Mouse (Mus musculus) embryonic facial prominence, embryonic 14.5 days (tissue): ENCODE results near the gene Znhit6. TPM values are rescaled to one million over a fixed set of nuclear protein-coding genes. Genes with fewer than 3 reads are reported as not detected.
A peak's percentile ranks its signal among the peaks of the same experiment; 100 is the strongest.

Experiments
- ATAC-seq: fragments of 200-750 bp; cut with Nextera tagmentation; 2 replicates; pipeline ENCODE4 v1.8.0; 2017; ENCODE audit warnings: low read depth, moderate number of reproducible peaks, moderate TSS enrichment
- DNase-seq: peaks from one replicate; pipeline ENCODE4 v3.0.0-alpha.2; 2015; ENCODE audit warnings: low spot score
- H3K27ac ChIP-seq: fragments of 300-500 bp; sonication (generic); replicated peaks from 2 replicates; pipeline ENCODE4 v1.5.1; 2014; ENCODE audit warnings: low read depth, mild to moderate bottlenecking, low read length, moderate library complexity
- H3K27me3 ChIP-seq: fragments of 300-500 bp; sonication (generic); replicated peaks from 2 replicates; pipeline ENCODE4 v1.6.1; 2014; ENCODE audit warnings: low read length; ENCODE audit not compliant: control insufficient read depth, insufficient read depth
- H3K36me3 ChIP-seq: fragments of 300-500 bp; sonication (generic); 2 replicates; pipeline ENCODE4 v1.6.1; 2014; ENCODE audit warnings: low read length, mixed read lengths; ENCODE audit not compliant: control insufficient read depth, insufficient read depth
- H3K4me1 ChIP-seq: fragments of 300-500 bp; sonication (generic); 2 replicates; pipeline ENCODE4 v1.6.1; 2014; ENCODE audit warnings: antibody characterized with exemption, low read length; ENCODE audit not compliant: control insufficient read depth, insufficient read depth
- H3K4me2 ChIP-seq: fragments of 300-500 bp; sonication (generic); 2 replicates; pipeline ENCODE4 v1.6.1; 2014; ENCODE audit warnings: low read depth, mild to moderate bottlenecking, low read length, moderate library complexity, mixed read lengths
- H3K4me3 ChIP-seq: fragments of 300-500 bp; sonication (generic); 2 replicates; pipeline ENCODE4 v1.5.1; 2014; ENCODE audit warnings: low read depth, mild to moderate bottlenecking, low read length
- H3K9ac ChIP-seq: fragments of 300-500 bp; sonication (generic); 2 replicates; pipeline ENCODE4 v1.6.1; 2014; ENCODE audit warnings: low read depth, mild to moderate bottlenecking, low read length, moderate library complexity, mixed read lengths
- H3K9me3 ChIP-seq: fragments of 300-500 bp; sonication (generic); 2 replicates; pipeline ENCODE4 v1.6.1; 2016; ENCODE audit warnings: low read length; ENCODE audit not compliant: control insufficient read depth
- WGBS: fragments of 180-500 bp; shearing (Covaris S2); extraction: QIAGEN DNeasy Blood & Tissue Kit; methylation state at CpG from one replicate; pipeline ENCODE4 v1.1.7; 2014; 5-methylcytosine and 5-hydroxymethylcytosine counted together
- polyA plus RNA-seq: library from polyadenylated mRNA; unstranded; fragments of >200 nt; fragmentation: Nextera tagmentation; extraction: Ambion mirVana; gene quantifications from 2 replicates; pipeline ENCODE4 v1.2.1, GENCODE M21; 2014

Znhit6 gene
- polyA plus RNA-seq, 1 experiment from 2014 or later = 27.9 TPM

- H3K9me3 ChIP-seq = no peaks in the 10 kb centered on the region
- no peak overlapping the region for H3K9ac ChIP-seq
- no peak overlapping the region for H3K4me3 ChIP-seq
- H3K27me3 ChIP-seq = no peaks in the 10 kb centered on the region
- ATAC-seq = no peak
- H3K36me3 ChIP-seq = peaks cover 4% of the 10 kb centered on the region
- DNase-seq = no peak
- H3K4me1 ChIP-seq = peaks cover 12% of the 10 kb centered on the region; the same call in 1 of the 2 replicates
- 48% methylated on average over 3 of the region's 3 CpGs for WGBS
- H3K27ac ChIP-seq = no peak overlapping the region
- no peak overlapping the region for H3K4me2 ChIP-seq
Measured at GRCm38 (mm10) chr3:145641878-145642277, 65.9 kb downstream of the Znhit6 start.

GRCm38 (mm10) chr3:145642861-145643260 lies 66.9 kb downstream of the Znhit6 start:
- Histone ChIP-seq H3K9ac (no peak overlapping the region), H3K4me1 (peaks cover 14% of the 10 kb centered on the region), H3K27me3 (no peaks in the 10 kb centered on the region), H3K4me3 (no peak overlapping the region), H3K4me2 (no peak overlapping the region), H3K27ac (no peak overlapping the region), H3K9me3 (no peaks in the 10 kb centered on the region), H3K36me3 (peaks cover 14% of the 10 kb centered on the region)
- 48% methylated on average over 11 of the region's 11 CpGs for WGBS
- ATAC-seq = no peak
- DNase-seq = no peak

GRCm38 (mm10) chr3:145645463-145645862 lies 69.5 kb downstream of the Znhit6 start:
- H3K4me3 ChIP-seq = no peak overlapping the region
- WGBS = 81% methylated on average over 6 of the region's 6 CpGs
- H3K9ac ChIP-seq = no peak overlapping the region
- peaks cover 16% of the 10 kb centered on the region for H3K36me3 ChIP-seq
- H3K27me3 ChIP-seq = no peaks in the 10 kb centered on the region
- DNase-seq (no peak), ATAC-seq (no peak)
- no peak overlapping the region for H3K4me2 ChIP-seq
- H3K27ac ChIP-seq = no peak overlapping the region
- peaks cover 14% of the 10 kb centered on the region for H3K4me1 ChIP-seq
- H3K9me3 ChIP-seq = no peaks in the 10 kb centered on the region

GRCm38 (mm10) chr3:145646009-145646408 lies 70.0 kb downstream of the Znhit6 start:
- no peak for DNase-seq
- no peak overlapping the region for H3K4me2 ChIP-seq
- 46% methylated on average over 3 of the region's 3 CpGs for whole genome bisulfite sequencing

DNA sequence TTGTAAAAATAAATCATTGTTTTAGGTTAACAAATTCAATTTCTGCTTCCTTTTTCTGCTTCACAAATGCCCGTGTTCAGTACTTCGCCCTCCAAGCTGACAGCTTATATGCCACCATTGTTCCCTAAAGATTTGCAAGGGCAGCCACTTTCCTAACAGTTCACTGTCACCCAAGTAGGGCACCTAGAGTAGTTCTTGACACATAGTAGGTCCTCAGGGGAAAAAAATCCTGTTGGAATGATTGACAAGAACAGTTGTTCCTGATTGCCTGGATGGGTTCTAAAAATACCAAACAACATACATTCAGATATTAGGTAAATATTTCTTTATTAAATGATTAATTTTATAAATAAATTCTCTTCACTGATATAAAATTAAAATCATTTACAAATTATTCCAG lies 70.7 kb downstream of the Znhit6 start:
- Histone ChIP-seq H3K4me1 (peaks cover 22% of the 10 kb centered on the region), H3K27ac (no peak overlapping the region), H3K27me3 (no peaks in the 10 kb centered on the region), H3K36me3 (peaks cover 16% of the 10 kb centered on the region), H3K9me3 (no peaks in the 10 kb centered on the region), H3K4me2 (no peak overlapping the region), H3K9ac (no peak overlapping the region), H3K4me3 (no peak overlapping the region)
- DNase-seq = no peak
- 66% methylated on average over 2 of the region's 2 CpGs for WGBS
- no peak for ATAC-seq

More at GRCm38 (mm10) chr3:145646009-145646408, 70.0 kb downstream of the Znhit6 start:
- no peak for ATAC-seq
- Histone ChIP-seq H3K4me1 (peaks cover 18% of the 10 kb centered on the region), H3K36me3 (peaks cover 16% of the 10 kb centered on the region), H3K27me3 (no peaks in the 10 kb centered on the region), H3K4me3 (no peak overlapping the region), H3K9me3 (no peaks in the 10 kb centered on the region), H3K27ac (no peak overlapping the region), H3K9ac (no peak overlapping the region)

- 90% methylated on average over 18 of the region's 18 CpGs for WGBS
- no peaks in the 10 kb centered on the region for H3K9me3 ChIP-seq
- H3K27me3 ChIP-seq = no peaks in the 10 kb centered on the region
- DNase-seq = no peak
- peak overlapping the region; percentile 84 for H3K4me2 ChIP-seq
- peak overlapping the region; percentile 67; the same call in 1 of the 2 replicates for H3K4me3 ChIP-seq
- no peak overlapping the region for H3K9ac ChIP-seq
- no peak overlapping the region for H3K27ac ChIP-seq
- H3K4me1 ChIP-seq = peaks cover 27% of the 10 kb centered on the region
- no peak for ATAC-seq
- peaks cover 16% of the 10 kb centered on the region for H3K36me3 ChIP-seq
Measured at GRCm38 (mm10) chr3:145647416-145647815, 71.4 kb downstream of the Znhit6 start.

DNA sequence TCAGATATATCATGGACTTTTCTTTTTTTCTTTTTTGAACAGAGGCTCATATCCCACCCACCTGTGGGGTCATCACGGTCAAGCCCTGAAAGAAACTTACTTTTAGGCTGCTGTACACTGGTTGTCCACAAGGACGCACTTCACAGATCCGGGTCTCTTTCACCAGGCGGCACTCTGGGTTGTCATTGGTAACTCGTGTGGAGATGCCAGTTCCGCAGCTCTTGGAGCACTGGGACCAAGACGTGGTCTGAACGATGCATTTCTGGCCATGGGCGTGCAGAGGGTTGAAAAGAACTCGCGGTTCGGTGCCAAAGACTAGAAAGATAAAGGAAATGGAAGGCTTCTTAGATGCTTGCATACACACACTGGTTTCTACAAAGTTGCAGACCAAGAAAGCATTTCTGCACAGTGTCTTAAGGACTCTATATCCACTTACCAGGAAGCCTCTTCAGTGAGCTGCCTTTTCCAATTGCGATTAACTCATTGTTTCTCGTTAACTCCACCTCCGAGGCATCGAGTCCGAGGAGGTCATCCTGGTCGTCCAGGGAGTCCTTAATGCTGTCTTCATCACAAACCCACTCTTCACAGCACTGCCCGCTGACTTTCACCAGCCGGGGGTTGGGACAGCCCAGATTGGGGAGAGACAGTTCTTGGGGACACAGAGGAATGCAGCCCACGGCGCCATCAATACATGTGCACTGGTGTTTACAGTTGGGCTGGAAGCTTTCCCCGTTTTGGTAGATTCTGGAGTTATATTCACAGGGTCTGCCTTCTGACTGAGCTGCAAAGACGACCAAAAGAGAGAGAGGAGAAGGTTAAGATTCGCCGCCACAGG lies 72.3 kb downstream of the Znhit6 start:
- DNase-seq = no peak
- no peak for ATAC-seq
- Histone ChIP-seq H3K9ac (peak overlapping the region; percentile 83), H3K27me3 (no peaks in the 10 kb centered on the region), H3K36me3 (peaks cover 16% of the 10 kb centered on the region), H3K9me3 (no peaks in the 10 kb centered on the region), H3K4me1 (peaks cover 32% of the 10 kb centered on the region), H3K4me2 (peak overlapping the region; percentile 84), H3K4me3 (peak overlapping the region; percentile 67), H3K27ac (peak overlapping the region; percentile 88)
- 24% methylated on average over 26 of the region's 26 CpGs for WGBS

- H3K27ac ChIP-seq = peak overlapping the region; percentile 88
- under 1% methylated on average over 48 of the region's 49 CpGs for WGBS
- no peaks in the 10 kb centered on the region for H3K27me3 ChIP-seq
- no peaks in the 10 kb centered on the region for H3K9me3 ChIP-seq
- H3K4me3 ChIP-seq = peak overlapping the region; percentile 67
- peak overlapping the region; percentile 84 for H3K4me2 ChIP-seq
- peaks cover 16% of the 10 kb centered on the region for H3K36me3 ChIP-seq
- DNase-seq = peak; percentile 93
- H3K4me1 ChIP-seq = peaks cover 39% of the 10 kb centered on the region
- peak overlapping the region; percentile 83 for H3K9ac ChIP-seq
- peak; percentile 28 for ATAC-seq
Measured at GRCm38 (mm10) chr3:145648991-145649851, 73.2 kb downstream of the Znhit6 start.
